Mouse (Mus musculus) myocyte (in vitro differentiated cells): ENCODE data around the gene Cgrrf1.

Experiments
- E2F4 ChIP-seq: IDR thresholded peaks from one replicate; pipeline ENCODE4 v1.6.1; 2011; ENCODE audit warnings: mild to moderate bottlenecking, control low read depth, moderate library complexity; ENCODE audit not compliant: insufficient read depth
- MAX ChIP-seq: IDR thresholded peaks from one replicate; pipeline ENCODE4 v1.6.1; 2011; ENCODE audit warnings: low read depth, mild to moderate bottlenecking, control low read depth
- POLR2A ChIP-seq: IDR thresholded peaks from one replicate; pipeline ENCODE4 v1.6.1; 2011; ENCODE audit warnings: low read depth, mild to moderate bottlenecking, control low read depth, moderate library complexity; ENCODE audit not compliant: insufficient read length
- TCF3 ChIP-seq: IDR thresholded peaks from one replicate; pipeline ENCODE4 v1.6.1; 2011; ENCODE audit warnings: low read depth, control low read depth; ENCODE audit not compliant: insufficient read length

GRCm38 (mm10) chr14:46823996-46824395 is 7.9 kb upstream of the Cgrrf1 start:
- TF ChIP-seq POLR2A (no peak), MAX (no peak), E2F4 (no peak), TCF3 (no peak)
